Mouse (Mus musculus): Measurements from ENCODE around the gene Gm11172. TPM values are rescaled to one million over a fixed set of nuclear protein-coding genes. Genes with fewer than 3 reads are reported as not detected.
"Not testable (repeated sequence)": the region's sequence is repeated elsewhere in the genome, so short reads cannot be mapped to it uniquely, and the experiment has no call there.

Gm11172 gene
- total RNA-seq, 2 experiments from 2014 or later, result not detected

DNA sequence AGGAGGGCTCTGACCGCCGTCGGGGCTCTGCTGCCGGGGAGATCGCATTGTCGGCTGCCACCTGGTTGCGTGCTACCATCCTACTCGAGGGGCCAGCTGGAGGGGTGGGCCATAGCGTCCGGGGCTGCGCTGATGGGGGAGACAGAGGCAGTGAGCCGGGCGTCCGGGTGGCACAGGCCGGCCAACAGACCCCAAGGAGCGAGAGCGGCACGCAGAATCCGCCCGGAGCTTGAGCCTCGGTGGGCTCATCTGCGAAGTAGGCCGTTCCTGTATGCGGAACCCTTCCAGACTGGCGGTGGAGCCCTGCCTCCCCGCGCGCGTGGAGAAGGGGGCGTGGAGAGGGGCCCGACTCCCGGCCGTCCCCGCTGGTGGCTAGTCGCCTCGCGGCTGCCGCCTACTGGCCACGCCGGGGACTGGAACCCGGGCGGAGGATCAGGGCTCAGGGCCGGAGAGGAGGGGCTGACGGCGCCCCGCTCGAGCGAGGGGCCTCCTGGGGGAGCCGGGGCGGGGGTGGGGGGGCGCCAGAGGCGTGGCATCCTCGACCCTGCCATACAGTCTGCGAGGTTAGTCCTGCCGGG lies 27.8 kb upstream of the Gm11172 start:
- ATAC-seq (replicated peaks; ENCODE audit: low FRiP score, poor library complexity, severe bottlenecking), result peak; percentile 58

DNA sequence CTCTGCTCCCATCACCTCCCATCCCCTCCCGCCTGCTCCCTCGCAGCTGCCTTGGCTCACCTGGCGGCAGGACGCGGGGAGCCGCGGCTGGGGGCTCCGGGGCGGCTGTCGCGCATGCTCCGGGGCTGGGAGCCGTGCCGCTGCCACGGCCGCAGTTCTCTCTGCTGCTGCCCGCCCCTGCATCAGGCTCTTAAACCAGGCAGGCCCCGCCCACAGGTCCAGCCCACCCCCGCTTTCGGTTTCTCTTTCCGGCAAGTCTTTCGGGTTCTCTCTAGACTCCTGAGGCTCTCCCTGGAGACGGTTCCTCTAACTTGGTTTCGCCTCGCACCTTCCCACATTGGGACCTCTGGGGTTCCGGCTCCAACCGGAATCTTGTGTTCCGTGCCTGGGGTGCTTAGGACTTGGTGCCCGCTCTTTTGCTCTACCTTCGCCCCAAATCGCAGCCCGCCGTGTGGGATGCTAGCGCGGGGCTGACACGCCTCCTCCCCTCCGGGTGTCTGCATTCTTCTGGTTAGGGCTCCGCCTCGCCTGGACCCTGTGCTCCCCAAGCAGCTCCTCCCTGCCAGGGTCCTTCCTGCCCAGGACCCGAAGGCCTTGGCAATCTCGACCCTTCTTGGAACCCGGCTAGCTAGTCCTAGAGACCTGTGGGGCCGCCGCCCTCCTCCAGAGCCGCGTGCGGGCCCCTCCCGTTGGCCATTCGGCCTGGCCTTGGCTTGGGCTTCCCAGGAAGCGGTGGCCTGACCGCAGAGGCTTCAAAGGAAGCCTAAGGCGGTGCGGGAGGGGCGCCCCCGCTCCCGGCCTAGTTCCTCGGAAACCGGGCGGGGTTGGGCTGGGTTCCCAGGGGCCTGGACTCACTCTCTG lies 27.1 kb upstream of the Gm11172 start, which contains the start of gene Socs1:
Gene Socs1 (minus strand): TSS at position 166 of the 861 bp plus-strand sequence.
- ATAC-seq (replicated peaks; ENCODE audit: low FRiP score, poor library complexity, severe bottlenecking), result peak; percentile 77

DNA sequence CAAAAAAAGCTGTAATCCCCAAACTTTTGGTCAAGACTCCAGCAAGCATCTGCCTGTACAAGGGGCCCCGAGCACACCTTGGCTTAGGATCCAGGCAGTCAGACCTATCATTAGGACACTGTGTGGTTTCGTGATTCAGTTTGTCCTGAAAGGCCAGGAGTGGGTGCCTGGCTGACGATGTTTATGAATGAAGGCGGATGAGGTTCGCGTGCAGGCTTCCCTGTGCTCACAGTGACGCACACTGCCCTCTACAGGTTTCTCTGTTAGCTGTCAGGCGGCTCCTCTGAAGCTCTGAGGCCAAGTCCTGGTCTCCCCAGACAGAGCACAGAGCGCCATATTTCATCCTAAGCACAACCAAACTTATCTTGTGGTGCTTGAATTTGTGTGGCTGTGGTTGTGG lies 26.4 kb upstream of the Gm11172 start:
- peak; percentile 77 for ATAC-seq (replicated peaks; ENCODE audit: low FRiP score, poor library complexity, severe bottlenecking)

DNA sequence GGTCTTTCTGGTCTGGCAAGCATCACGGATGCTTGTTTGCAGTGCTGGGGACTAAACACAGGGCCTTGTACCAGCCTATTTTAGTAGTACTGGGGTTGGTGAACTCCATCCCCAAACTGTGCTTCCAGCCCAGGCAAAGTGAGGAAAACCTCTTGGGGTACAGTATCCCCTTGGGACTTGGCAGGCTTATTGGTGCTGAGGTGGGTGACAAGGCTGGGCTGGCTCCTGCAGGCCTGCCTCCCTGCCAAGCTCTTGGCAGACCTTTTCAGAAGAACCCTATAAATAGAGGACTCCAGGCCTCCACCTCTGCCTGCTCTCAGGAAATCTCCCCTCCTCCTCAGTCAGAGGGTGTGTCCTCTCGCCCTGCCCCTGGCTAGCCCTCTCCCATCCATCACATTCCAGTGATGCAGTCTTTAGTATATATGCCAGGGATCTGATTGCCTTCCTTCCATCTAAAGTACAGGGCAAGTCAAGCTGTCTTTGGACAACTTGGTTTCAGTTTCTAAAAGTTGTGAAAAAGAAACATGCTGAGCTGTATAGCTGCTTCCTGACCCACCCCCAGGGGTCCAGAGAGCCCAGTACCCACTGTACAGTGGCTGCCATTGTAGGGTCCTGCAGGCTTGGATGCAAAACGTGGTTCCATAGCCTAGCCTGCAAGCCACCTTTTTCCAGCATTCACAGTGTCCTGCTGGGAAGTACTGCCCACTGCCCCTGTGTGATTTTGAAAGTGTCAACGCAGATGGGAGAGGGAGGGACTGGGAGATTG lies 25.8 kb upstream of the Gm11172 start:
- no peak for ATAC-seq (replicated peaks; ENCODE audit: low FRiP score, poor library complexity, severe bottlenecking)

DNA sequence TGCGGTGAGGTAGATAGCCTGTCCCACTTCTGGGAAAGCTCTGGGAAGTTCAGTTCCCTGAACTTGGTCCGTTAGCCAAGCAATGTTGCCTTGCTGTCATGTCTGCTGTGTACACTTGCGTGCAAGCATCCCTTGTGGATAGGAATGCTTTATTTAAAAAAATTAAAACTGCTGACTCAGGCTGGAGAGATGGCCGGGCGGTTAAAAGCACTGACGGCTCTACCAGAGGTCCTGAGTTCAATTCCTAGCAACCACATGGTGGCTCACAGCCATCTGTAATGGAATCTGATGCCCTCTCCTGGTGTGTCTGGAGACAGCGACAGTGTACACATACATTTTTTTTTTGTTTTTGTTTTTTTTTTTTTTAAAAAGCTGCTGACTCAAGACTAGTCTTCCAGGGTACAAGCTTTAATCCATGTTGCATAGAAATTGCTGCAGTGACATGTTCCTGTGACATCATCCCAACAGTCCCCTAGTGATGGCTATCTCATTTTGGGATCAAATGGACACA lies 25.1 kb upstream of the Gm11172 start:
- ATAC-seq (replicated peaks; ENCODE audit: low FRiP score, poor library complexity, severe bottlenecking), result no peak

DNA sequence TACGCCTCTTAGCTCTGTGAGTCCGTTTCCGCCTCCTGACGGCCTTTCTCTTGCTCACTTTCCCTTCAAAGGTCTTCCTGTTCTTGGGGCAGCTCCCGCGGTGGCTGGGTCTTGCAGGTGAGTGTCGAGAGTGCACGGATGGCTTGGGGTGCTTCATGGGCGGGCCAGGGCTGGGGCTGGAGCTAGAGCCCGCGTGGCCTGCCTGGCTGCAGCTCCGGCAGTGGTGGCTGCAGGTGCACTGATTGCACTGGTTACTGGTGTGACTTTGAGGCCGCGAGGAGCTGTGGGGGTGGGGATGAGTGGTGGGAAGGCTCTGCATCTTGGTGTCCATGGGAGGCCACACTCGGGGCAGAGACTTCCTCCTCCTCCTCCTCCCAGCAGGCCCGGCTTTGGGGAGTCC lies 24.4 kb upstream of the Gm11172 start, which contains the start of gene Tnp2:
Gene Tnp2 (minus strand): TSS at position 390 of the 400 bp plus-strand sequence.
- no peak for ATAC-seq (replicated peaks; ENCODE audit: low FRiP score, poor library complexity, severe bottlenecking)

DNA sequence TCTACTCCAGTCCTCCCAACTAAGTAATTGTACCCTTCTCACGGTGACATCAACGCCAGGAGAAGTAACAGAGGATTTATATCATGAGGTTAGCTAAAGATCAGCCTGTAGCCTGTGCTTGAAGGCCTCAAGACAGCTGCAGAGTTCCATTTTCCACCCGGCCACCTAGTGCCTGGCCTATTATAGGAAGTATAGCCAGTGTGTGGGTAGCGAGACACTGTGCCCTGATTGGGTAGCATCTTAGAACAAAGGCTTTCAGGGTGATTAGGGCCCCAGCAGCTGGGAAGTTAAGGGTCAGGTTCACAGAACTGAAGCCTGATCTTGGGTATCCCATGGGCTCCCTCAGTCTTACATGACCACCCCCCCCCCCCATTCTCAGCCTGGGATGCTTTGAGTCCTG lies 23.8 kb upstream of the Gm11172 start:
- ATAC-seq (replicated peaks; ENCODE audit: low FRiP score, poor library complexity, severe bottlenecking), result no peak

DNA sequence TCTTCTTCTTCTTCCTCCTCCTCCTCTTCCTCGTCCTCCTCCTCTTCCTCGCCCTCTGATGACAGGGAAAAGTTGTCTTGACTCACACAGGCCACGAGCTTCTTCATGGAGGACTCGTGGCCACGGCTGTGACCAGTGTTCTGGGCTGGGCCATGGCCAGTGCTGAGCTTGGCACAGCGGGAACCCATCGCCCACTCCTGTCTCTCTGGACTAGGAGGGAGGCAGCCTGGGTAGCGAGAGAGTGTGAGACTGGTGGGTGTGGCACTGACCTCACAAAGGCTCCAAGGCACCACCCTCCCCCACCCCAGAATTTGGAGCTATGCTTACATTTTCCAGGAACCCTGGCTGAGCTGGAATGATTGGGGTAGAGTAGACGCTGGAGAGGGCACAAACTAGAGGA lies 22.0 kb upstream of the Gm11172 start, which contains the start of gene Prm3:
Gene Prm3 (minus strand): TSS at position 213 of the 400 bp plus-strand sequence.
- no peak for ATAC-seq (replicated peaks; ENCODE audit: low FRiP score, poor library complexity, severe bottlenecking)

DNA sequence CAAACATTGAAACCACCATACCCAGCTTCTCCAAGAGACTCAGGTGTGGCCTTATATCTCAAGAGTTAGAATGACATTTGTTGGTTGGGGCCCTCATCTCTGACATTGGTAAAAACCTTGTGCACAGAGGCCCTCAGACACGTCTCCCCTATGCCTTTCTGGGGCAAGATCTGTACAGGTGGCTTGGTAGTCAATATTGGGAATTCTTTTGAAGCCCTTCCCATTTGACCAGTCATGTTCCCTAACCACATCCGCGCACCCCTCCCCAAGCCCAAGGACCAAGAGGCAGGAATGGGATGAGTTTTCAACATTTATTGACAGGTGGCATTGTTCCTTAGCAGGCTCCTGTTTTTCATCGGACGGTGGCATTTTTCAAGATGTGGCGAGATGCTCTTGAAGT lies 16.7 kb upstream of the Gm11172 start, which contains the start of gene Prm2:
Gene Prm2 (minus strand): TSS at position 101 of the 400 bp plus-strand sequence.
- no peak for ATAC-seq (replicated peaks; ENCODE audit: low FRiP score, poor library complexity, severe bottlenecking)

DNA sequence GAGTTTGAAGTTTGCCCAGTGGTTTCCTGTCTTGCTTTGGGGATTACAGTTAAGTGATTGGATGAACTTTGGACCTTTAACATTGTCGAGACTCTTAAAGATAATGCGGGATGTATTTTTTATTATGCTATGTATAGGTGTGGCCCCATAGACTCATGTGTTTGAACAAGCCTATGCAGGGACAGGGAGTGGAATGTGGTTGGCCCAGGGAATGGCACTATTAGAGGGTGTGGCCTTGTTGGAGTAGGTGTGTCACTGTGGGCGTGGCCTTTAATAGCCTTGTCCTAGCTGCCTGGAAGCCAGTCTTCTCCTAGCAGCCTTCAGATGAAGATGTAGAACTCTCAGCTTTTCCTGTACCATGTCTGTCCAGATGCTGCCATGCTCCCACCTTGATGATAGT lies 10.3 kb upstream of the Gm11172 start:
- not testable (repeated sequence) for ATAC-seq (replicated peaks; ENCODE audit: low FRiP score, poor library complexity, severe bottlenecking)

DNA sequence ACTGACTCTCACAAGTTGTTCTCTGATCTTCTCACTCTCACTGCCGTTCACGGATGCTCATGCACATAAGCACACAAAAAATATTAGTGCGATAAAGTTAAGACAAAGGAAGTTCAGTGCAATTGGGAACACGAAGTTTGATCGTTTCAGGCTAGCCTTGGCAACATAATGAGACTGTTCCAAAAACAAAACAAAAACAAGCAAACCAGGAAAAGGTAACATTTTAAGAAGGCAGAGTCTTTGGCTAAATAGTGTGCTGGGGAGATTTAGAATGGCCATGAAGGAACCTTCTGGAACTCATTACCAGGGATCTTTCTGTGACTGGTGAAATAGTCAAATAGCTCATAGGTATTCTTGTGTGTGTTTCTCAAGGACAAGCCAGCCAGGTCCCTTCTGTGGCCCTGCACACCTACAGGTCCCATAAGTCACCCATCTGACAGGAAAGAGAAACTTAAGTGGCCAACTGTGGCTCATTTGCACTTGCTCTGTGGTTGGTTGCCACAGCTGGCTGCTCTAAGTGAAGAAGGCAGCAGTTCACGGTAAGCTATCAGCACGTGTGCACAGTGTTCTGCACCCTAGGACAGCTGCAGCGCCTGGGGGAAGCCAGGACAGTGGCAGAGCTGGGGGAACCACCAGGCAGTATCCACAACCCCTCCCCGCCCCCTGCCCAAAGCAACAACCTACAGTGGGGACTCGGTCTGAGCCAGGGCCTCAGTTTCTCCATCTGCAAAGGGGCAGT lies 6.8 kb upstream of the Gm11172 start, which contains the start of gene Prm1:
Gene Prm1 (minus strand): TSS at position 51 of the 739 bp plus-strand sequence.
- ATAC-seq (replicated peaks; ENCODE audit: low FRiP score, poor library complexity, severe bottlenecking), result no peak

DNA sequence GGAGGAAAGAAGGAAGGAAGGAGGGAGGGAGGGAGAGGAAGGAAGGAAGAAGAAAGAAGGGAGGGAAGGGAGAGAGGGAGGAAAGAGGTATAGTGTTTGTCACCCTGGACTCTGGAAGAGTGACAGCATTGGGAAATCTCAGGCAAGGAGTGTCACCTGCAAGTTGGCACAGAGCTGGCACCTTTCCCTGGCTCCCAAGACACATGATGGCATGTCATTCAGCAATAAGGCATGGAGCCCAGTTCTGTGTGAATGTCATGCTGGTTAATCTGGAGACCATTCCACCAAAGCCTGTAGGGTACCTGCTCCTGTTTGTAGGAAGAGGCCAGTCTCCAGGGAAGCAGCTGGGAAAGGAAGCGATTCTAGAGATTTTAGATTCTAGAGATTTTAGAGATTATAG lies 2.3 kb upstream of the Gm11172 start:
- ATAC-seq (replicated peaks; ENCODE audit: low FRiP score, poor library complexity, severe bottlenecking), result no peak

DNA sequence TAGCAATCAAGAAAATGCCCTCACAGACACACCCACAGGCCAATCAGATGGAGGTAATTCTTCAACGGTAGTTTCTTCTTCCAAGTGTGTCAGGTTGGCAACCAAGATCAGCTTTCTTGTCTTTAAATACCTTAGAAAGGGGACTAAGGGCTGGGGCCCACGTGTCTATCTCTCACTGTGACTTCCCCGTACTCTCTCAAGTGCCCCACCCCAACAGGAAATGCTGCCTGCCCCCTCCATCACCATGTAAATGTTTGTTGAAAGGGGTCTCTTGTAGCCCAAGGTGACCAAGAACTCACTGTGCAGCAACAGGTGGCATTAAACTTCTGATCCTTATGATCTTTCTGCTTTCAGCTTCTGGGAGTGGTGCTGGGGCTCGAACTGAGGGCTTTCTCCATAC lies 1.0 kb downstream of the Gm11172 start:
- no peak for ATAC-seq (replicated peaks; ENCODE audit: low FRiP score, poor library complexity, severe bottlenecking)

DNA sequence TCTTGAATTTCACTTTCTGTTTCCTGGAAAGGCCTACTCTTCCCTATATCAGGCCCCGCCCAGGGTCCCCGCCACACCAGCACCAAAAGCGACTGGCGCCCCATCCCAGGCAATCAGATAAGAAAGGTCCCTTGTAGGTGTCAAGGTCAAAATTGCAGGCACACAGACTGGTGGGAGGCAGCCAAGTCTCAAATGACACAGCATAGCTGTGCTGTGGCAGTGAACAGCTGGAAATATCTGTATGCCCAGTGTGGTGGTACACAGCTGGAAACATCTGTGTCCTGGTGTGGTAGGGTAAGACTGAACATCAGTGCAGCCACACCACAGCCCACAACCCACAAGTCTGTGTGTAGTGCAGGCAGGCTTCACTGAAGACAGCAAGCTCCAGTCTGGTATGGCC lies 2.1 kb downstream of the Gm11172 start:
- ATAC-seq (replicated peaks; ENCODE audit: low FRiP score, poor library complexity, severe bottlenecking), result no peak

DNA sequence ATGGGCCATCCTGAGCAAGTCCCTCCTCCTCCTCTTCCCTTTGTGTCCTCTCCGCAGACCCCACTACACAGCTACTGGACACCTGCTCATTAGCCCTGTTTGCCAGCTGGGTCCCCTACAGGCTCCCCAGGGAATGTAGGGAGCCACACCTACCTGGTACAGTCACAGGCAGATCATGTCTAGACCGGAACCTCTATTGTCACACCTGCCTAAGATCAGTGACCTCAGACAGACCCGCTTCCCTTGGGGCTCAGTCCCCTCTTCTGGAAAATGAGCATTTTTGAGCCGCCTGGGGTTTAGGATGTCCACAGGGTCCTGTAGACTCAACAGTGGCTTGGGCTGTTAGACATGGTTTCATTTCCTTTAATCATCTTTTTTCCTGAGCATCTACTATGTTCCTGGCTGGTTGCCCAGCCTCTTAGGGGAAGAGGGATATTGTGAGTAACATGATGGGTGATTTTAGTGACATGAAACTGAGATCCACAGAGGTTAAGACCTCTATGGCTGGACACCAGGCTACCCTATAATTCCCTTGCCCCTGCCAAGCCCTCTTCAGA lies 5.9 kb downstream of the Gm11172 start:
- no peak for ATAC-seq (replicated peaks; ENCODE audit: low FRiP score, poor library complexity, severe bottlenecking)

DNA sequence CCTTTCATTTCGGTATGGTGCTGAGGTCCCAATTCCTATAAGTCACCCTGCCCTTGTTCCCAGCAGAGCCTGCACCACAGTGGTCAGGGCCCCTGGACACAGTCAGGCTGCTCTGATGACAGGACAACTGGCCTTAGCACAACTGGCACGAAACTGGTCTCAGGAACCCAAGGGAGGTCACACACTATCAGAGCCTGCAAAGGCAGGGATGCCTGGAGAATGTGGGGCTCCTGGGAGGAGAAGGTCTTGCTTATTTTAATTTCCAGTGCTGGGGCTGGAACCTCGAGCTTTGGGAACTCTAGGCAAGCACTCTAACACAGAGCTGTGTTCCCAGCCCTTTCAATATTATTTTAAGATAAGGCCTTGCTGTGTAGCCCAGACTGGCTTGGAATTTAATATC lies 7.3 kb downstream of the Gm11172 start:
- no peak for ATAC-seq (replicated peaks; ENCODE audit: low FRiP score, poor library complexity, severe bottlenecking)

DNA sequence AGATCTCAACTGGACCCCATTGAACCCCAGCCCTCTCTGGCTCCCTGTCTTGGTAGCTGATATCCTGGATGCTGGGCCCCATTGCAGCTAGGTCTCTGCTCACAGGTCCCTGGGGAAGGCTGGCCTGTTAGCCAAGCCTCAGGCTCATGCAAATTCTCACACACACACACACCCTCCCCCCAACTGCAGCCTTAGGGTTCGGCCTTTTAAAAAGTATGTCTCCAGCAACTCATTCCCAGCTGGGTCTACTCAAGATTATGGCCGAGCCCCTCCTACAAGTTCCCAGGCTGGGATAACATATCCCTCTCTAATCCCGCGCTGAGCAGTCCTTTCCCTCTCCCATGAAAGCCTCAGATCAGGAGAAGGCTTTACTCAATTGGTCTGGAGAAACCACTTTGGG lies 8.7 kb downstream of the Gm11172 start:
- ATAC-seq (replicated peaks; ENCODE audit: low FRiP score, poor library complexity, severe bottlenecking), result no peak

DNA sequence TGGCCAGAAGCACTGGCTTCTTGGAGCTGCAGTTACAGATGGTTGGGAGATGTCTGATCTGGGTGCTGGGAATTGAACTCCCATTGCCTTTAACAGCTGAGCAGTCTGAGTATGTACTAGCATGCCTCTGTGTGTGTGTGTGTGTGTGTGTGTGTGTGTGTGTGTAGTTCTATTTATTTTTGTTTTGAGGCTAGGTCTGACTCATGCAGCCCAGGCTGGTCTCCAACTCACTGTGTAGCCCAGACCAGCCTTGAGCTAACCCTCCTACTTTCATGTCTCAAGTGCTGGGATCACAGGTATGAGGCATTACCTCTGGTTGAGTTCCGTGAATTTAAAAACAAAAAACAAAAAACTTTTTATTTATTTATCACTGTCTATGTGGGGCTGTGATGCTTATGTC lies 11.8 kb downstream of the Gm11172 start:
- ATAC-seq (replicated peaks; ENCODE audit: low FRiP score, poor library complexity, severe bottlenecking), result no peak

DNA sequence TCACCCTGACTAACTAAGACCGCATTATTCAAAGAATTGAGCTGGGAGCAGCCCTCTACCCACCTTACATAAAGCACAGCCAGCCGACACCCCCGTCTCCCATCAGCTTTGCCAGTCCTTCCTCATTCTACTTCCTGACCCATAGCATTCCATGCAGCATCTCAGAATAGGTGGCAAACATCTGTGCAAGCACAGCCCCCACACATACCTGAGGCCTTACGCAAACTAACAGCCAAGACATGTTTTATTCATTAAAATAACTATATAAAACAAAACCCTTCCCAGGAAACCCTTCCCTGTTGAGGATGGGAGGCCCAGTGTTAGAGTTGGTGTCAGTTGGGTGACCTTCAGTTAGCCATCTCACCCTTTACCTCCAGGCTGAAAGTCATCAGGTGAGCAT lies 13.1 kb downstream of the Gm11172 start:
- ATAC-seq (replicated peaks; ENCODE audit: low FRiP score, poor library complexity, severe bottlenecking), result no peak

Measured in erythroblast, adult 5-6 weeks (primary cell).